Mouse (Mus musculus) myocyte (in vitro differentiated cells): ENCODE results near the gene Lipa. TPM values are rescaled to one million over a fixed set of nuclear protein-coding genes. Genes with fewer than 3 reads are reported as not detected.

Source experiments
- H3K27me3 ChIP-seq: one replicate; pipeline ENCODE4 v1.6.1; 2011; ENCODE audit not compliant: control insufficient read depth, insufficient read depth, insufficient read length
- H3K36me3 ChIP-seq: one replicate; pipeline ENCODE4 v1.6.1; 2011; ENCODE audit not compliant: control insufficient read depth, insufficient read depth
- H3K4me2 ChIP-seq: one replicate; pipeline ENCODE4 v1.6.1; 2011; ENCODE audit warnings: low read depth, control low read depth
- H3K4me3 ChIP-seq: one replicate; pipeline ENCODE4 v1.5.1; 2011; ENCODE audit warnings: mild to moderate bottlenecking, control low read depth, moderate library complexity
- H3K79me2 ChIP-seq: one replicate; pipeline ENCODE4 v1.6.1; 2011; ENCODE audit not compliant: control insufficient read depth, insufficient read depth
- H3ac ChIP-seq: one replicate; pipeline ENCODE4 v1.6.1; 2011; ENCODE audit not compliant: control insufficient read depth, insufficient read length
- CEBPB ChIP-seq: IDR thresholded peaks from 2 replicates; pipeline ENCODE4 v1.6.1; 2011; ENCODE audit warnings: mild to moderate bottlenecking, moderate library complexity; ENCODE audit not compliant: poor library complexity, insufficient read depth, severe bottlenecking
- E2F4 ChIP-seq: IDR thresholded peaks from one replicate; pipeline ENCODE4 v1.6.1; 2011; ENCODE audit warnings: mild to moderate bottlenecking, control low read depth, moderate library complexity; ENCODE audit not compliant: insufficient read depth
- MAX ChIP-seq: IDR thresholded peaks from one replicate; pipeline ENCODE4 v1.6.1; 2011; ENCODE audit warnings: low read depth, mild to moderate bottlenecking, control low read depth
- MYOD1 ChIP-seq, 3 experiments: IDR thresholded peaks; one replicate each; pipeline ENCODE4 v1.6.1; 2011; ENCODE audit warnings: control low read depth in 2 of 3, low read depth in 2 of 3, mild to moderate bottlenecking in 2 of 3, moderate library complexity in 1 of 3; ENCODE audit not compliant: insufficient read length in 2 of 3, control insufficient read depth in 1 of 3
- MYOG ChIP-seq, 3 experiments: IDR thresholded peaks; one replicate each; pipeline ENCODE4 v1.6.1; 2011; ENCODE audit warnings: control low read depth in 2 of 3, low read depth in 2 of 3, mild to moderate bottlenecking in 2 of 3; ENCODE audit not compliant: insufficient read length in 2 of 3, control insufficient read depth in 1 of 3, insufficient read depth in 1 of 3
- POLR2A ChIP-seq: IDR thresholded peaks from one replicate; pipeline ENCODE4 v1.6.1; 2011; ENCODE audit warnings: low read depth, mild to moderate bottlenecking, control low read depth, moderate library complexity; ENCODE audit not compliant: insufficient read length
- POLR2AphosphoS2 ChIP-seq: IDR thresholded peaks from one replicate; pipeline ENCODE4 v1.6.1; 2011; ENCODE audit warnings: low read depth, control low read depth; ENCODE audit not compliant: insufficient read length
- REST ChIP-seq: IDR thresholded peaks from one replicate; pipeline ENCODE4 v1.6.1; 2011; ENCODE audit warnings: mild to moderate bottlenecking, control low read depth, moderate library complexity; ENCODE audit not compliant: insufficient read depth, insufficient read length
- SRF ChIP-seq: IDR thresholded peaks from one replicate; pipeline ENCODE4 v1.6.1; 2011; ENCODE audit warnings: low read depth; ENCODE audit not compliant: control insufficient read depth, insufficient read length
- TCF12 ChIP-seq: IDR thresholded peaks from one replicate; pipeline ENCODE4 v1.6.1; 2011; ENCODE audit warnings: mild to moderate bottlenecking, control low read depth; ENCODE audit not compliant: poor library complexity, insufficient read depth, severe bottlenecking
- TCF3 ChIP-seq: IDR thresholded peaks from one replicate; pipeline ENCODE4 v1.6.1; 2011; ENCODE audit warnings: low read depth, control low read depth; ENCODE audit not compliant: insufficient read length
- USF1 ChIP-seq: IDR thresholded peaks from one replicate; pipeline ENCODE4 v1.6.1; 2011; ENCODE audit warnings: low read depth, mild to moderate bottlenecking, control low read depth, moderate library complexity
- polyA plus RNA-seq: library from polyadenylated mRNA; unstranded; fragments of >200 nt; fragmentation: generic; extraction: Trizol; gene quantifications from one replicate; pipeline ENCODE4 v1.2.1, GENCODE M21; 2012; ENCODE audit warnings: missing spikeins

Gene Lipa
- polyA plus RNA-seq, 1 experiment: 21.4 TPM

DNA sequence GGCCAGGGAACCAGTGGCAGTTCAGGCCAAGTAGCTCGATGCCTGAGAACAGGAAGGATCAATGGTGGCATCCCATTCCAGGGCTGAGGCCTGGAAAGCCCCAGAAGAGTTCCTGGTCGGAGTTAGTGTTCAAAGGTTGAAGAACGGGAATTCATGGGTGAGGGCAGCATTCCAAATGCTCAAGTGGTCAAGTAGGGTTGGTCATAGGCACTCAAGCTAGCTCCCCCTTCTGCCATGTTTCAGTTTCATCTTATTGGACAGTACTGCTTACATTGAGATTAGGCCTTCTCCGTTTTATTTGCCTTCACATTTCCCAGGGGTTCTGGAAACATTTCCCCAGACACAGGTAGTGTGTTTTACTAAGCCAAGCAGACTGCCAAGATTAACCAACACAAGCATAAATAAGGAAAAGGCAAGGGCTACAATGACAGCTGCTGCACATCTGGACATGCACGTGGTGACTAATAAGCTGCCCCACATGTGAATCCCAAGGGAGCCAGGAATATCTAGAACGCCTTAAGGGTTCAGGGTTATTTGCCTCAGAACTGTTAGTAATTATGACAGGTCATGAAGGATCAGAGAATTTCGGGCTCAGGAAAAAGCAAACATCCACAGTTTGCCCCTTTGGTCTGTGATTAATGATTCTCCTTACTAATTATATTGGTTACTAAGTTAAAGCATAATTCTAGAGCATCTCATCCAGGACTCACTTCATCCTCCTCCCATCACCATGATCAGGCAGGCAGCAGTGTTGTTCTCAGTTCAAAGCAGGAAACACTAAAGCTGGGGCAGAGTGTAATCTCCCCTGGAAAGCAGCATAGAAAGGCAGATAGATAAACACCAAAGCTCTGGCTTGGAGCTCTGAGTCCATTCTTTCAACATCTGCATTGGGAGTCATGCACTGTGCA lies 42.0 kb upstream of the Lipa start:
- no peak for TF ChIP-seq POLR2A
- no peak overlapping the region for H3K4me2 ChIP-seq
- no peaks in the 10 kb centered on the region for H3K36me3 ChIP-seq
- no peaks in the 10 kb centered on the region for H3K27me3 ChIP-seq
- H3K79me2 ChIP-seq: no peaks in the 10 kb centered on the region
- no peak overlapping the region for H3K4me3 ChIP-seq
- no peak overlapping the region for H3ac ChIP-seq

DNA sequence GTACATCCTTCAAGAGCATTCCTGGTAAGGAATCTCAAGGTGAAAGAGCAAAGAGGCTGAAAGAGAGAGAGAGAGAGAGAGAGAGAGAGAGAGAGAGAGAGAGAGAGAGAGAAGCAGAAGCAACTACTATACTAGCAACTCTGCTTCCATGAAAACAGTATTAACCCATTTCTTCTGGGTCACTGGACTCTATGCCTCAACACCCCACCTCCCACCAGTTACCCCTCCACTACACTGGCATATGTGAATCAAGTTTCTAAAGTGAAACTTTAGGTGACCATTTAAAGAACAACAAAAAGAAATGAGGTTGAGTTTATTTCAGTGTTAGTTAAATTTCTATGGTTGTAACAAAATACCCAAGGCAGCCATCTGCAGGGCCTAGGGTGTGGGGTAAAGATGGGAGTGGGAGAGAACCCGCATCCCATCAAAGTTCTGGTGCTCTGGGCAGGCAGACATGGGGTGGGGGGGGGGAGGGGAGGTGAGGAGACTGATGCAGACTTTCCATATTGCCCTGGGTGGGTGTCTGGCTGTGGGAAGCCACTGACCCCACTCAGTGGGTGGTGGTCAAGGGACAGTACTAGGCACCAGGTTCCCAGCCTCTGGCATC lies 39.0 kb upstream of the Lipa start:
- Histone ChIP-seq H3K79me2 (no peaks in the 10 kb centered on the region), H3K27me3 (no peaks in the 10 kb centered on the region), H3K4me3 (no peak overlapping the region), H3K4me2 (no peak overlapping the region), H3ac (no peak overlapping the region), H3K36me3 (no peaks in the 10 kb centered on the region)
- TF ChIP-seq MYOG (IDR thresholded peaks at IDR 0.05; ENCODE audit: control insufficient read depth in 1 of 3, insufficient read depth in 1 of 3, insufficient read length in 2 of 3, low read depth in 2 of 3) (no peak), MYOD1 (IDR thresholded peaks at IDR 0.05; ENCODE audit: control insufficient read depth in 1 of 3, insufficient read length in 2 of 3, low read depth in 2 of 3) (no peak), SRF (no peak), TCF12 (no peak), POLR2A (no peak), CEBPB (no peak), TCF3 (no peak), MAX (no peak), REST (no peak), POLR2AphosphoS2 (no peak), E2F4 (no peak), USF1 (no peak)

DNA sequence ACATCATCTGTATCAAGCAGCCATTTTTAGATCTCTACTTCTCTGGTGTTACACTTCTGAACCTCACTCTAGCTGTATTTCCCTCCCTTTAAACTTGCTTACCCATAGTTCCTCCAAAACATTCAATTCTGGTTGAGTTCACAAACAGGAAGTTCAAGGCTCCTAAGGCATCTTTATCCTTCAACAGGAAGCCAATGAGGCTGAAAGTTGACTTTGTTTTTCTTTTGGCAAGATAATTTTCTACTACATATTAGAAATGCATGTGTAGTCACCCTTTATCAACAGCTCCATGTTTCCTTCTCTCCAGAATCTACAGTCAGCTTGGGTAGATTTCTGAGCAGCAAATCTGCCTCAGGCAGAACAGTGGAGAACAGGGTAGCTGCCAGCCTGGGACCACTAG lies 35.3 kb upstream of the Lipa start:
- H3K36me3 ChIP-seq: no peaks in the 10 kb centered on the region
- no peaks in the 10 kb centered on the region for H3K79me2 ChIP-seq
- no peaks in the 10 kb centered on the region for H3K27me3 ChIP-seq
- no peak overlapping the region for H3K4me3 ChIP-seq
- H3K4me2 ChIP-seq: no peak overlapping the region
- TF ChIP-seq E2F4 (no peak), MYOD1 (IDR thresholded peaks at IDR 0.05; ENCODE audit: control insufficient read depth in 1 of 3, insufficient read length in 2 of 3, low read depth in 2 of 3) (no peak), TCF3 (no peak), TCF12 (no peak), REST (no peak), MAX (no peak), MYOG (IDR thresholded peaks at IDR 0.05; ENCODE audit: control insufficient read depth in 1 of 3, insufficient read depth in 1 of 3, insufficient read length in 2 of 3, low read depth in 2 of 3) (no peak), CEBPB (no peak), SRF (no peak), POLR2AphosphoS2 (no peak), USF1 (no peak), POLR2A (no peak)
- H3ac ChIP-seq: no peak overlapping the region

DNA sequence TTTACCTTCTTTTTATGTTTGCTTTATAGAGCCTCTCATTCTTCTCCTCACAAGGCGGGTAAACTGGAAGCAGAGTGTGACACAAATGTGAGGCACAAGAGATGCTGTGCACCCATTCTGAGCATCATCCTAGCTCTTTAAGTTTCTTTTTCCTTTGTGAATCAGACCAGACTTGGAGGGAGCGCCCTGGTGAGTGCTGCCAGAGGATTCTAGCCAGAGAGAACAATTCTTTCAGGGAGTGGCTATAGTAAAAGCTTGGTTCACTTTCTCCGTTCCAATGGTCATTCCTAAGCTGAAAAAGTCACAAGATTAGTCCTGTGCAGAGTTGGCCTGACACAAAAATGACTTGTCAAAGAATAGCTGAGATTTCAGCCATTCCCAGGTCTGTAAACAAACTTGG lies 29.3 kb upstream of the Lipa start:
- no peak overlapping the region for H3K4me2 ChIP-seq
- H3K36me3 ChIP-seq: peaks cover 3% of the 10 kb centered on the region
- no peaks in the 10 kb centered on the region for H3K79me2 ChIP-seq
- H3K4me3 ChIP-seq: no peak overlapping the region
- no peak for TF ChIP-seq E2F4
- TF ChIP-seq MAX: no peak
- TF ChIP-seq TCF12: no peak
- TF ChIP-seq POLR2A: no peak
- no peak for TF ChIP-seq POLR2AphosphoS2
- TF ChIP-seq USF1: no peak
- TF ChIP-seq MYOD1 (IDR thresholded peaks at IDR 0.05; ENCODE audit: control insufficient read depth in 1 of 3, insufficient read length in 2 of 3, low read depth in 2 of 3): no peak
- no peak for TF ChIP-seq REST
- no peak overlapping the region for H3ac ChIP-seq
- no peaks in the 10 kb centered on the region for H3K27me3 ChIP-seq

DNA sequence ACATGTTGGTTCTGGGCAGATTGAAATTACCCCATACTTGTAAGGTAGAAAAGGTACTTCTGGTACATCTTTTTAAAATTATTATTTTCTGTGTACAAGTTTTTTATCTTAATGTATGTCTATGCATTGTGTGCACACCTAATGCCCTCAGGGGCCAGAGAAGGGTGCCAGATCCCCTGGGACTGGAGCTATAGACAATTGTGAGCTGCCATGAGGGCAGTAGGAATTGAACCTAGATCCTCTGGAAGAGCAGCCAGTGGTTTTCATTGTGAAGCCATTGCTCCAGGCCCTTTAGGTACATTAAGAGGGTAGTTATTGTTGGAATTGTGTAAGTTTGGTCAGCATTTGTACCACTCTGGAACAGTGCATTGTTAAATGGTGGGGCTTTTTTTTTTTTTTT lies 26.8 kb upstream of the Lipa start:
- TF ChIP-seq MAX: no peak
- TF ChIP-seq USF1: no peak
- no peaks in the 10 kb centered on the region for H3K79me2 ChIP-seq
- H3ac ChIP-seq: no peak overlapping the region
- no peak overlapping the region for H3K4me3 ChIP-seq
- peaks cover 3% of the 10 kb centered on the region for H3K36me3 ChIP-seq
- H3K27me3 ChIP-seq: no peaks in the 10 kb centered on the region
- H3K4me2 ChIP-seq: peak overlapping the region; percentile 69
